In the genomic region with DNA sequence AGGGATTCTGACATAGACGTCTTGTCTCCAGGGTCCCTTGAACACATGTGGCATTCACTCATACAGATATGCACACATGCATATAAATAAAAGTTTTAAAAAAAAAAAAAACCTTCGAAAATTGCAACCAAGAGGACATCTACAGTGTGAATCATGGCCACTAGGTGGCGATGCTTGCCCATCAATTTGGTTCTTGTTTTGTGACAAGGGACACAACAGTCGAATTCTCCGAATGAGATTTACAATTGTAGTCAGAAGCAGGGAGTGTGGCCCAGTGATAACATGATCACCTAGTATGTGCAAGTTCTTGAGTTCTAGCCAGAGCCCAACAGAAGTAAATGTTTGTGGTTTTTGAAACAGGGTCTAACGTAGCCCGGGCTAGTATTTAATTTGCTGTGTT, we compare ENCODE assay signal across 8 mouse cellular contexts. TPM values are rescaled to one million over a fixed set of nuclear protein-coding genes. Genes with fewer than 3 reads are reported as not detected.
A peak's percentile ranks its signal among the peaks of the same experiment; 100 is the strongest.
DNase-seq lines count a peak whose midpoint lies in the region; ATAC-seq lines count a peak whose summit lies in the region.

No protein-coding gene starts in this region.

- 25% methylated on average over 7 of the region's 7 CpGs for WGBS in heart, embryonic 11.5 days (ENCODE audit: insufficient replicate concordance)

- H3K9me3 ChIP-seq in heart, embryonic 11.5 days (replicated peaks; ENCODE audit: control insufficient read depth, low read length): no peaks in the 10 kb centered on the region

- no peak overlapping the region for H3K4me3 ChIP-seq in heart, embryonic 11.5 days (ENCODE audit: low read depth, low read length)

- H3K27ac ChIP-seq in heart, embryonic 11.5 days (ENCODE audit: low read depth, low read length): no peak overlapping the region

- no peak for ATAC-seq in heart, embryonic 11.5 days (replicated peaks; ENCODE audit: insufficient number of reproducible peaks, low FRiP score, low TSS enrichment)
- ATAC-seq in megakaryocyte progenitor cell, adult 5-6 weeks (replicated peaks; ENCODE audit: poor library complexity): peak; percentile 35

- peaks cover 14% of the 10 kb centered on the region for H3K4me1 ChIP-seq in heart, embryonic 11.5 days (ENCODE audit: control insufficient read depth, insufficient read depth, low read length)

- H3K4me2 ChIP-seq in heart, embryonic 11.5 days: no peak overlapping the region

- intact Hi-C loops in gastrocnemius, postnatal 14 days (cut with DNase I; ENCODE audit: low total_unique reads): loop anchor here (5.0 kb wide), 1 partner anchor 162 kb away; no protein-coding TSS in a partner anchor

- no peak overlapping the region for H3K9ac ChIP-seq in heart, embryonic 11.5 days (ENCODE audit: low read depth, low read length)

- H3K36me3 ChIP-seq in heart, embryonic 11.5 days (ENCODE audit: control insufficient read depth, insufficient read depth, low read length): no peaks in the 10 kb centered on the region

- H3K27me3 ChIP-seq in heart, embryonic 11.5 days (ENCODE audit: control insufficient read depth, insufficient read depth, low read length): no peaks in the 10 kb centered on the region

- DNase-seq in heart, adult 18-20 months: peak; percentile 72 to 92
- DNase-seq in Muller cell, postnatal 12 days (ENCODE audit: inconsistent ontology term): peak; percentile 71
- DNase-seq in cerebellum, adult 9-11 months: peak; percentile 73
- DNase-seq in gastrocnemius, postnatal 14 days: peak; percentile 76
- peak; percentile 83 to 90 for DNase-seq in layer of hippocampus, postnatal 14 days (ENCODE audit: low spot score in 2 of 2)
- DNase-seq in spleen, postnatal 4 days (ENCODE audit: low spot score in 2 of 2): peak; percentile 77 to 88

RNA-seq across cellular contexts. Expression of a gene that starts 3.3 kb away (rescaled TPM):
- 10 to 100 TPM; 34.4 to 36.3 TPM for total RNA-seq in heart, adult 18-20 months (2021)
- polyA plus RNA-seq in heart, embryonic 11.5 days (2014; fragmentation: Nextera tagmentation; extraction: Ambion mirVana): 21.0 and 21.8 TPM in 2 replicates
- total RNA-seq in gastrocnemius, postnatal 14 days (2021): 10 to 100 TPM; 13.9 to 18.3 TPM
- 10 to 100 TPM; 14.8 to 17.5 TPM for total RNA-seq in layer of hippocampus, postnatal 14 days (2021)
- 10.6 and 11.1 TPM in 2 replicates for total RNA-seq in megakaryocyte progenitor cell, adult 5-6 weeks (2015)
- total RNA-seq in megakaryocyte progenitor cell, adult 5-6 weeks (2017): 8.8 and 10.2 TPM in 2 replicates

RNA-seq across cellular contexts. Expression of a gene that starts 3.9 kb away (rescaled TPM):
- total RNA-seq in heart, adult 18-20 months (2021): 1 to 10 TPM; 5.2 to 7.1 TPM
- 5.3 and 6.5 TPM in 2 replicates for polyA plus RNA-seq in heart, embryonic 11.5 days (2014; fragmentation: Nextera tagmentation; extraction: Ambion mirVana)
- total RNA-seq in gastrocnemius, postnatal 14 days (2021): 1 to 10 TPM; 4.8 to 5.4 TPM
- 10 to 100 TPM; 13.1 to 17.9 TPM for total RNA-seq in layer of hippocampus, postnatal 14 days (2021)
- 4.2 TPM in 2 replicates for total RNA-seq in megakaryocyte progenitor cell, adult 5-6 weeks (2015)
- total RNA-seq in megakaryocyte progenitor cell, adult 5-6 weeks (2017): 4.2 and 4.7 TPM in 2 replicates

RNA-seq across cellular contexts. Expression of a gene that starts 49.6 kb away (rescaled TPM):
- total RNA-seq in heart, adult 18-20 months (2021): 1 to 10 TPM; 7.1 to 8.3 TPM
- polyA plus RNA-seq in heart, embryonic 11.5 days (2014; fragmentation: Nextera tagmentation; extraction: Ambion mirVana): 1.8 and 2.2 TPM in 2 replicates
- total RNA-seq in gastrocnemius, postnatal 14 days (2021): 1 to 10 TPM; 2.6 to 4.2 TPM
- 1 to 10 TPM; 8.2 to 9.1 TPM for total RNA-seq in layer of hippocampus, postnatal 14 days (2021)
- 139 and 150 TPM in 2 replicates for total RNA-seq in megakaryocyte progenitor cell, adult 5-6 weeks (2015)
- total RNA-seq in megakaryocyte progenitor cell, adult 5-6 weeks (2017): 155 and 185 TPM in 2 replicates

Comparison
In these comparisons a context has a peak if more than half of its experiments do, and no peak if none do; other contexts are left out.
1. RNA of a gene that starts 49.6 kb away (total RNA-seq): 139 to 185 TPM in megakaryocyte progenitor cell, adult 5-6 weeks; 8.2 to 9.1 TPM in layer of hippocampus, postnatal 14 days, 7.1 to 8.3 TPM in heart, adult 18-20 months and 2.6 to 4.2 TPM in gastrocnemius, postnatal 14 days; every median in the first group is over 10 times any median in the second.
2. Peak in every context shown above with its lines, with median percentiles within 50 percentile points of each other: DNase-seq.